Mouse (Mus musculus) urinary bladder, adult 18-20 months (tissue): ENCODE measurements around the gene Tmem202.

Source experiments
- DNase-seq, 2 experiments: peaks; one replicate each; pipeline ENCODE4 v3.0.0; 2022; ENCODE audit warnings: low spot score in 2 of 2, mixed read lengths in 2 of 2

The Tmem202 gene

DNA sequence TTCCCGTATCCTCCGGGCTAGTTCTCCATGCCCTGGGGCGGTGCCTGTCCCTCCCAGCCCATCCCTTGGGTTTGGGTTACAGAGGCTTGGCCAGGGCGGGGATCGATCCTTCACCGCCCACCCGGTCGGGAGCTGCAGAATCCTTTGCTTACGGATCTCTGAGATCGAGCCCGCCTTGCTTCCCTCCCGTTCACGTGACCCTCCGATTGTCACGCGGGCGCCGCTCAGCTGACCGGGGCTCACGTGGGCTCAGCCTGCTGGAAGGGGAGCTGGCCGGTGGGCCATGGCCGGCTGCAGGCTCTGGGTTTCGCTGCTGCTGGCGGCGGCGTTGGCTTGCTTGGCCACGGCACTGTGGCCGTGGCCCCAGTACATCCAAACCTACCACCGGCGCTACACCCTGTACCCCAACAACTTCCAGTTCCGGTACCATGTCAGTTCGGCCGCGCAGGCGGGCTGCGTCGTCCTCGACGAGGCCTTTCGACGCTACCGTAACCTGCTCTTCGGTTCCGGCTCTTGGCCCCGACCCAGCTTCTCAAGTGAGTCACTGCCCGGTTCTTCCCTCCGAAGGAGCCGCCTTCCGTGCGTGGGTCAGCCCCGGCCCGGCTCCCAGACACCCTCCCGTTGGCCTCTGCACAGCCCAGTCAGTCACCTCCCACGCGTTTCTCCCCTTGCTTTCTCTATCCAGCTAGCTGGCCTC is at the start of gene Tmem202, which contains the start of gene Hexa:
Gene Tmem202 (minus strand): TSS at position 407 of the 697 bp plus-strand sequence.
Gene Hexa (plus strand): TSS at position 100 of the 697 bp plus-strand sequence.
- peak; percentile 74 to 79 for DNase-seq

- DNase-seq: no peak
These were observed 49.3 kb upstream of the Tmem202 start for GRCm38 (mm10) chr9:59588710-59589671.

- no peak for DNase-seq
These were observed 48.6 kb upstream of the Tmem202 start for GRCm38 (mm10) chr9:59588252-59588651.

DNA sequence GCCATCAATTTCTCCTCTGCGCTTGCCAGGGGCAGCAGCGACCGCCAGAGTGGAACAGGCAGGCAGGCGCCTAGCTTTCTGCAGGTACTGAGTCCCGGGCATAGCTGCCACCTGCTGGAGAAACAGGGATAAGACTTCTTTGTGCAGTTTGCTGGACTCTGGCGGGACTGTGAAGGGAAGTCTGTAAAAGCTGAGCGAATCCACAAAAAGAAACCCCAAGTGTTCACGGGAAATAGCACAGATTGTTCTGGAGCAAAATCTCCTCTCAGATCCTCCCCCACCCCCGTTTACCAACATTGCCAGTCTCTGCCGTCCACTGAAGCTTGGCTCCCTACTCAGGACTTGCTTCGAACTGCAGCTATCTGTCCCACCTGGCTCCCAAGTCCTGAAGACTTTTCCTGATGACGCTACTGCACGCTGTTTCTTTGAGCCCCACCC is 45.2 kb upstream of the Tmem202 start:
- DNase-seq: peak; percentile 33 to 60

- no peak for DNase-seq
These were observed 38.8 kb upstream of the Tmem202 start for GRCm38 (mm10) chr9:59578505-59578867.

DNA sequence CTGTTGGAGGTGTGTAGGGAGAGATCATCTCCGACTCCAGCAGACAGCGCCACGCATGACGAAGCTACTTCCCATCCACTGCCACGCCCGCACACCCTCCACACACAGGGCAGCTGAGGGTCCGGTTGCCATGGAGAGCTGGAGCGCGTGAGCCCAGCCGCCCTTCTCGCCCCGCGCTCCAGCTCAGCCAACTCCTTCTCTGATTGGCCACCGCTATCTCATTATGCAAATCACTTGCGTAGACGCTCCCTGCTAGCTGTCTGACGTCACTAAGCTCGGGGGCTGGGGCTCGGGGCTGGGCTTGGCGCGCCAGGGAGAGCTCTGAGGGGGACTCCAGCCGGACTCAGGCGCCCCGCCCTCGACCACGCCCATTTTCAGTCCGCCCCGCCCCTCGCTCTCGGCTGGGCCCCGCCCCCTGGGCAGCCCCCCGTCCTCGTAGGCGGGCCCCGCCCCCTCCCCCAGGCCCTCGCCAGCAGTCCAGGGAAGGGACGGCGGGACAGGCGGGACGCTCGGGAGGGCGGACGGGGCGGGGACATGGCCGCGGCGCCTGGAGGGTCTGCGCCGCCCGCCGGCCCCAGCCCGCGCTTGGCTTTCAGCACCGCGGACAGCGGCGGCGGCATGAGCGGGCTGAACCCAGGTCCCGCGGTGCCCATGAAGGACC is 38.3 kb upstream of the Tmem202 start, which contains the start of gene Celf6:
Gene Celf6 (plus strand): TSS at position 74 of the 661 bp plus-strand sequence.
- peak; percentile 50 to 67 for DNase-seq

GRCm38 (mm10) chr9:59577401-59577800 is 37.8 kb upstream of the Tmem202 start:
- no peak for DNase-seq

GRCm38 (mm10) chr9:59571852-59572251 is 32.2 kb upstream of the Tmem202 start:
- DNase-seq: no peak

DNA sequence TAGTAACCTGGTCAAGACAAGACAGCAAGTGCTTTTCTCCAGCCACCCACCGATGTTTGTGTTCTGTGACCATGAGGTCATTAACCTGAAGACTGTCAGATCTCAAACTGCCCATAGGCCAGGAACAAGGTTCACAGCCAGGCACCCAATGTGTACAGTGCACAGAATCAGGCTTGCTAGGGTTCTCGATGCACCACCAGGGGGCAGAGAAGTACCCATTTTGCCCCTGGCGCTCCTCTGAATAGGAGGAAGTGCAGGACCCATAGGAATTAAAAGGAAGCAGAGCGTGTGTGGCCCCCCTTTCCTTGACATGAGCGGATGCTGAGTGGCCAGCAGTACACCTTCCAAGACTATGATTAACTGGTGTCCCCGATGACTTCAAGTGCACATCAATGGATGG is 27.5 kb upstream of the Tmem202 start:
- DNase-seq: peak; percentile 31 to 39

GRCm38 (mm10) chr9:59565600-59565999 is 26.0 kb upstream of the Tmem202 start:
- DNase-seq: peak; percentile 56 to 63

DNA sequence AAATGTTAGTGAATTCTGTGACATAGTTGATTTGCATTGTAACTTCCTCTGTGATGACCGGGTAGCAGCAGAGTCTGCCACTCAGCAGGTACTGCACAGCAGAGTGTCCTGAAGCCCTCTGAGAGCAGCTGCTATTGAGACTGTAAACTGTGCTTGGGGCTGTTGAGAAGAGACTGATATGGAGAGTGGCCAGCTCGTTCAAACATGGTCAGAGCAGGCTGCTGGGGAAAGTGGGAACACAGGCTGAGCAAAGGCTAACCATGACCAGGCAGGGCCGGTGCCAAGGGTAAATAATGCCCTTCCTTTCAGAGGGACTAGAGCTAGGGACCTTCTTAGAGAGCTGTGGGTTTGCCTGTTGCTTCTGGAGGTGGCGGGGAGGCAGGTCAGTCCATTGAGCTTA is 14.1 kb upstream of the Tmem202 start:
- DNase-seq: no peak

- no peak for DNase-seq
These were observed 13.0 kb upstream of the Tmem202 start for GRCm38 (mm10) chr9:59552610-59553009.

- peak in 1 of 2 experiments; percentile 26 for DNase-seq
These were observed 12.0 kb upstream of the Tmem202 start for GRCm38 (mm10) chr9:59551620-59552031.

- DNase-seq: no peak
These were observed 11.4 kb upstream of the Tmem202 start for GRCm38 (mm10) chr9:59551017-59551416.

DNA sequence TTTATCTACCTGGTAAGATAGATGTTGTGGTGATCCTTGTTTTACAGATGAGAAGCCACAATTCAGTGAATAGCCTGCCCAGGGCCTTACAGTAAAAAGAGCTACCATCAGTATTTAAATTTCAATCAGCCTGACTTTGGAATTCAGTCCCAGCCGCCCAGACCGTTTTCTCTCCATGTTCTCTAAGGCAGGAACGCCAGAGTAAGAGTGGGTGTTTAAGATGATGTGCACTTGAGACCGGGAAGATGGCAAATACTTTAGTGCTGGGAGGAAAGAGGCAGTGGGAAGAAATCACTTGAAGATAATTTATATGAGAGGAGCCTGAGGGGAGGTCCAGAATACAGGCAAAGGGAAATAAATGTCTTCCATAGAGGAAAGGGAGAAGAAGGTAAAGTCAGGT is 10.4 kb upstream of the Tmem202 start:
- no peak for DNase-seq

- DNase-seq: no peak
These were observed 9.4 kb upstream of the Tmem202 start for GRCm38 (mm10) chr9:59548961-59549487.

- no peak for DNase-seq
These were observed 8.2 kb upstream of the Tmem202 start for GRCm38 (mm10) chr9:59547869-59548268.

DNA sequence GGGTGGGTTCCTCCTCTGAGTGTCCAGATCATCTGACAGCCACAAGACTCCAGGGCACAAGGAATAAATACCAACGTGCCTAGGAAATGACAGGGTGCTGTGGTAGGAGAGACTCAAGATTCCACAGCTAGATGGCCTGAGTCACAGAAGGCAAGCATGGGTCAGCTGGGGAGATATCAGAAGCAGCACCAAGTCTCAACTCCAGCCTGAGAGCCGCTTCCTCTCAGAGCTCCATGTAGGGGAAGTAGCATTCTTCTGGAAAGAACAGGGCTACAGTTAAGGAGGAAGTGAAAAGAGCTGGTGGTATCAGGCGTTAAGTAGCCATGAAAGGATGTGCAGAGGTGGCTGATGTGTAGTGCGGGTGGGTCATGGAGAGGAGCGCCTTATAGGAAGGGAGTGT is 5.1 kb upstream of the Tmem202 start:
- no peak for DNase-seq

DNA sequence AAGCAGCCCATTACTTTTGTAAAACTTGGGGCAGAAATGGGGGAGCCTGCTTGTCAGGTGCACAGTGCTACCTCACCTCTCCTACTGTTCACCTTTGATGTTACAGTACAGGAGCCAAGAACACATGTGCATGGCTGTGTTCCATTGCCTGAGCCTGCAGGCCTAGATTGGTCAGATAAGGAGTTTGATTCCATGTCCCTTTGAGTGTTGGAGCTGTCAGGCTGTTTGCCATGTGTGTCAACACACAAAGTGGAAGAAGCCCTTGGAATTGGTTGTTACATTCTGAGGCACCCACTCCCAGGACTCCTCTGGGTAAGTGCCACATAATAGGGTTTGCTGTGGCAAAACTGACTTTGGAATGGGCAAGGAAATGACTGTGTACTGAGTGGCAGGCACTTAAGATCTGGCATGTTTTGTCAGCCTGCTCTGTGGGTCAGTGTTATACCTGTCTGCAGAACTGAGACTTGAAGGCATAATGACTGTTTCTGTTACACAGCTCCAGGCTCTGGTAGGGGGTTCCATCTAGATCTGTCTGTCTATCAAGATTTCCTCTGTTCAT is 3.2 kb upstream of the Tmem202 start:
- DNase-seq: no peak

DNA sequence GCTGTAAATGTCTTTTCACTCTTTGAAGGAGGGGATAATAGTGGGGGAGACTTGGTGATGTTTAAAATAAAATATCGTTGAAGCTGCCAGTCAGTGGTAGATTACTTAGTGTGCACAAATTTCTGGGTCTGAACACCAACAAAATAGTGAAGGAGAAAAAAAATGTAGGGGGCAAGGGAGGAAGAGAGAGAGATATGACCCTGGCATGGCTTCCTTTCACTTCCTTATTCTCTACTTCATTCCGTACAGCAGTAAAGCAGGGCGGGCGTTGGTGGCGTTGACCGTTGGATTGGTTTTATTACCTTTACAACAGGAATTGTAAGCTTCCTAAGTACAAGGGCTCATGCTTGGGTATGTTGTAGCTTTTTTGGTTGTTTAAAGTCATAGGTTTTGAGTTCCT is 2.0 kb upstream of the Tmem202 start:
- DNase-seq: no peak

DNA sequence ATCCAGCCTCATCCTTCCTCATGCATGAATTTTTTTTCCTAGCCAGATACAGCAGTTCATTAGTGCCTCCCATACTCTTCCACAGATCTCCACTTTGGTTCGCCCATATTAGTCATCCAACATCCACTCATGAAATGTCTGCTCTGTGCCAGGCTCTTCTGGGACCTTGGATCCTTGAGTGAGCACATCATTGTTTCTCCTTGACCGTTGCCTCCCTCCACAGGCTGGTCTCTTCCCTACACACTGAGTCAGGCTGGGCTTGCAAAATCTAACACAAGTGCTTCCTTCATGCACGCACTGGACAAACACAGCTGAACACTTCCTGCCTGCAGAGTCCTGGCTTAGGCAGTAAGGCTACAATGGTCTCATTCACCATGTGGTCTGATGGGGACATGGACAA is 2.0 kb downstream of the Tmem202 start:
- no peak for DNase-seq
